Mouse (Mus musculus) layer of hippocampus, adult 8-10 months (tissue): ENCODE data around the gene Itpkc. TPM values are rescaled to one million over a fixed set of nuclear protein-coding genes. Genes with fewer than 3 reads are reported as not detected.

Source experiments
- DNase-seq, 2 experiments: peaks; one replicate each; pipeline ENCODE4 v3.0.0; 2022; ENCODE audit warnings: low spot score in 2 of 2
- total RNA-seq, 4 experiments: library from RNA; stranded (reverse); gene quantifications; 2 replicates each; pipeline ENCODE4 v1.2.4; 2022

Itpkc gene
- total RNA-seq, 4 experiments from 2014 or later: 10.6 to 13.5 (median 12.4) TPM

- no peak for DNase-seq
Measured at GRCm38 (mm10) chr7:27237527-27237926, 9.1 kb upstream of the Itpkc start.

GRCm38 (mm10) chr7:27235726-27236125 lies 7.3 kb upstream of the Itpkc start:
- DNase-seq: no peak

- DNase-seq: no peak
Measured at GRCm38 (mm10) chr7:27233300-27233699, 4.8 kb upstream of the Itpkc start.

GRCm38 (mm10) chr7:27232781-27233281 lies 4.4 kb upstream of the Itpkc start, which contains the start of gene Coq8b:
TSS of gene Coq8b (plus strand) at chr7:27233023.
- peak; percentile 90 to 93 for DNase-seq

GRCm38 (mm10) chr7:27231693-27232331 lies 3.4 kb upstream of the Itpkc start:
- DNase-seq: peak; percentile 74 to 84

GRCm38 (mm10) chr7:27230781-27231180 lies 2.3 kb upstream of the Itpkc start:
- no peak for DNase-seq

- DNase-seq: no peak
Measured at GRCm38 (mm10) chr7:27228865-27229264, 404 bp upstream of the Itpkc start.

GRCm38 (mm10) chr7:27227676-27228075 lies 785 bp downstream of the Itpkc start:
- DNase-seq: no peak

GRCm38 (mm10) chr7:27227276-27227675 lies 1.2 kb downstream of the Itpkc start:
- DNase-seq: no peak

- no peak for DNase-seq
Measured at GRCm38 (mm10) chr7:27224877-27225575, 3.4 kb downstream of the Itpkc start.

- no peak for DNase-seq
Measured at GRCm38 (mm10) chr7:27222538-27222937, 5.9 kb downstream of the Itpkc start.

GRCm38 (mm10) chr7:27221939-27222338 lies 6.5 kb downstream of the Itpkc start:
- no peak for DNase-seq

GRCm38 (mm10) chr7:27219937-27220336 lies 8.5 kb downstream of the Itpkc start:
- no peak for DNase-seq

GRCm38 (mm10) chr7:27218586-27218985 lies 9.9 kb downstream of the Itpkc start:
- DNase-seq: no peak

GRCm38 (mm10) chr7:27212626-27213025 lies 15.8 kb downstream of the Itpkc start:
- no peak for DNase-seq

GRCm38 (mm10) chr7:27203730-27204449 lies 24.6 kb downstream of the Itpkc start:
- no peak for DNase-seq

GRCm38 (mm10) chr7:27198779-27199178 lies 29.7 kb downstream of the Itpkc start:
- DNase-seq: no peak

GRCm38 (mm10) chr7:27198355-27198754 lies 30.1 kb downstream of the Itpkc start:
- no peak for DNase-seq

GRCm38 (mm10) chr7:27197634-27198033 lies 30.8 kb downstream of the Itpkc start:
- DNase-seq: no peak

GRCm38 (mm10) chr7:27197136-27197535 lies 31.3 kb downstream of the Itpkc start:
- DNase-seq: no peak

GRCm38 (mm10) chr7:27195681-27196611 lies 32.5 kb downstream of the Itpkc start, which contains the start of the genes BC024978 and Snrpa:
TSS of gene BC024978 (plus strand) at chr7:27195781.
TSS of gene Snrpa (minus strand) at chr7:27196271.
- DNase-seq: peak; percentile 99 to 100
